Mouse (Mus musculus) liver, postnatal 0 days (tissue): ENCODE data around the gene Tldc1.

ENCODE experiments used
- CTCF ChIP-seq: sonication (generic); IDR thresholded peaks from 2 replicates; pipeline ENCODE4 v1.5.1; 2016; ENCODE audit warnings: antibody characterized with exemption, low read depth
- EP300 ChIP-seq: IDR thresholded peaks from 2 replicates; pipeline ENCODE4 v1.6.1; 2016; ENCODE audit warnings: antibody characterized with exemption, low read depth, mild to moderate bottlenecking

DNA sequence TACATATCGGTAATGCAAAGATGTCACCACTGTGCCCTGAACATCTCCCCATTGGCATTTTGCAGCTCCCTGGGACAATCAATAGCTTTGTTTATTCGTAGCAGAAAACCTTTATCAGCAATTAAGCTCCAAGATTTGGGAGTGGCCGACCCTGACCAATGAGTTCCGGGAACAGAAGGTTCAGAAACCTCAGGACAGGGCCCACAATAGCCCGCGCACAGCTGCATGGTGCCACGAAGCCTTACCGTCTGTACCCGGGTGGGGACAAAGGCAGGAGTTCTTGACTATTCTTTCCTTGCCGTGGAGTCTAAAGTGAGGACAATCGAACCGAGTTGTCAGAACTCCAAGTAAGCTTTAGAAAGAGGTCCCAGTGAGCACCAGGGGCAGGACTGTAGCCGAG is 46.1 kb downstream of the Tldc1 start:
- TF ChIP-seq CTCF (no peak), EP300 (no peak)
